Mouse (Mus musculus): ENCODE data around the gene Sval1. TPM values are rescaled to one million over a fixed set of nuclear protein-coding genes. Genes with fewer than 3 reads are reported as not detected.

Sval1 gene
- total RNA-seq (2012; rRNA removed) = not detected in 2 replicates

DNA sequence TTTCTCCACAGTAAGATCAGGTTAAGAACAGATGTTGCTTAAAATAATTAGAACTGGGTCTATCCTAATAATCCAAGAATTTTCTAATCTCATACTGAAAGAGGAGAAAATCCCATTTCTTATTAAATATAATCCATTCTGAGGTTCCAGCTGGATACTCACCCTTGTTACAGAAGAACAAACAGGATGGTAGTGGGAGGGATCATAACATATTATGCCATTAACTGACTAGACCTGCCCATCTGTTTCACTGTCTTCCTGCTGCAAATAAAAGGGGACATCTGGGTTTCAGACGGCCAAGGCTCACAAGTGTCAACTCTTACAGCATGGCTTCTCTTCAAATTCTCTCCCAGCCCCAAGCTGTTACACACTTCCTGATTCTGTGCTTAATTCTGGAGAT lies at the start of gene Sval1:
Gene Sval1, plus strand, starts transcription at position 301 of the 400 bp plus-strand sequence.
- H3K9ac ChIP-seq (ENCODE audit: insufficient read depth, low read depth, low read length, poor library complexity, severe bottlenecking) = no peak within 1 kb of the TSS
- TF ChIP-seq MAFK (IDR thresholded peaks at IDR 0.05; ENCODE audit: insufficient read depth, low read depth, low read length) (no peak), CHD2 (IDR thresholded peaks at IDR 0.05; ENCODE audit: low read depth, low read length) (no peak), HCFC1 (IDR thresholded peaks at IDR 0.05; ENCODE audit: borderline replicate concordance, insufficient read depth, low read length) (no peak)
- no peaks in the 10 kb centered on the region for H3K36me3 ChIP-seq (ENCODE audit: control insufficient read depth, insufficient read depth, low read length, poor library complexity, severe bottlenecking)
- H3K4me1 ChIP-seq (ENCODE audit: control insufficient read depth in 2 of 2, insufficient read depth in 2 of 2, low read length in 2 of 2, poor library complexity in 1 of 2) = no peaks in the 10 kb centered on the region
- DNase-seq (ENCODE audit: low read depth, low spot score) = no peak
- no peaks in the 10 kb centered on the region for H3K9me3 ChIP-seq (ENCODE audit: control insufficient read depth, insufficient read depth, low read depth, low read length)
- H3K27ac ChIP-seq (ENCODE audit: insufficient read depth, low read depth, low read length, poor library complexity, severe bottlenecking) = no peak within 1 kb of the TSS
- H3K4me3 ChIP-seq (ENCODE audit: insufficient read depth in 1 of 2, low read depth in 1 of 2, low read length in 2 of 2, poor library complexity in 1 of 2, severe bottlenecking in 1 of 2) = no peak within 1 kb of the TSS
- in situ Hi-C loops (cut with MboI; ENCODE audit: low sequenced_read_pairs in 2 of 2, unreplicated experiment in 2 of 2) = no loop called here

DNA sequence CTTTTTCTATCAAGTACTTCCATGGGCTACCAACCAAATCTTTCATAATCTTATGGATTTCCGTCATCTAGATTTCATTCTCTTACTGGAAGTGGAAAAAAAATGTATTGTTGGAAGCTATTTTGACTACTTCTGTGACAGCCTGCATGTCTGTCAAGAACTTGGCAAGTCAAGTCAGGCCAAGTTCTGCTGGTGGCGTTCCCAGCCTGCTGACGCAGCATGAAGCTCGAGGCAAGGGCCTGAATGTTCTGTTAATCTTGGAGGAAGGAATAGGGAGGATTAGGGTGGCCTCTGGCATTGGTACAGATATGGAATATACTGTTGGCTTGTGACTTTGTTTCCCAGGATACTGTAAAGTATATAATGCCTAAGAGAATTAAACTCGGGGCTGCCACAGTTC lies 39.8 kb upstream of the Sval1 start:
- Histone ChIP-seq H3K36me3 (ENCODE audit: control insufficient read depth, insufficient read depth, low read length, poor library complexity, severe bottlenecking) (no peaks in the 10 kb centered on the region), H3K9ac (ENCODE audit: insufficient read depth, low read depth, low read length, poor library complexity, severe bottlenecking) (no peak overlapping the region), H3K4me3 (ENCODE audit: insufficient read depth in 1 of 2, low read depth in 1 of 2, low read length in 2 of 2, poor library complexity in 1 of 2, severe bottlenecking in 1 of 2) (no peak overlapping the region), H3K27ac (ENCODE audit: insufficient read depth, low read depth, low read length, poor library complexity, severe bottlenecking) (no peak overlapping the region), H3K4me1 (ENCODE audit: control insufficient read depth in 2 of 2, insufficient read depth in 2 of 2, low read length in 2 of 2, poor library complexity in 1 of 2) (no peaks in the 10 kb centered on the region), H3K9me3 (ENCODE audit: control insufficient read depth, insufficient read depth, low read depth, low read length) (no peaks in the 10 kb centered on the region)
- TF ChIP-seq HCFC1 (IDR thresholded peaks at IDR 0.05; ENCODE audit: borderline replicate concordance, insufficient read depth, low read length) (no peak), MAFK (IDR thresholded peaks at IDR 0.05; ENCODE audit: insufficient read depth, low read depth, low read length) (no peak), CHD2 (IDR thresholded peaks at IDR 0.05; ENCODE audit: low read depth, low read length) (no peak), ZNF384 (IDR thresholded peaks at IDR 0.05; ENCODE audit: low read depth, low read length) (no peak), ZC3H11A (IDR thresholded peaks at IDR 0.05; ENCODE audit: borderline replicate concordance, low read depth, low read length) (no peak)
- in situ Hi-C loops (cut with MboI; ENCODE audit: low sequenced_read_pairs in 2 of 2, unreplicated experiment in 2 of 2) = no loop called here
- DNase-seq (ENCODE audit: low read depth, low spot score) = no peak

- no peak overlapping the region for H3K4me3 ChIP-seq (ENCODE audit: insufficient read depth in 1 of 2, low read depth in 1 of 2, low read length in 2 of 2, poor library complexity in 1 of 2, severe bottlenecking in 1 of 2)
- no peak for DNase-seq (ENCODE audit: low read depth, low spot score)
- in situ Hi-C loops (cut with MboI; ENCODE audit: low sequenced_read_pairs in 2 of 2, unreplicated experiment in 2 of 2) = no loop called here
- no peaks in the 10 kb centered on the region for H3K4me1 ChIP-seq (ENCODE audit: control insufficient read depth in 2 of 2, insufficient read depth in 2 of 2, low read length in 2 of 2, poor library complexity in 1 of 2)
- no peak for TF ChIP-seq ZNF384 (IDR thresholded peaks at IDR 0.05; ENCODE audit: low read depth, low read length)
- TF ChIP-seq ZC3H11A (IDR thresholded peaks at IDR 0.05; ENCODE audit: borderline replicate concordance, low read depth, low read length) = no peak
- no peak for TF ChIP-seq CHD2 (IDR thresholded peaks at IDR 0.05; ENCODE audit: low read depth, low read length)
- TF ChIP-seq MAFK (IDR thresholded peaks at IDR 0.05; ENCODE audit: insufficient read depth, low read depth, low read length) = no peak
- no peak for TF ChIP-seq HCFC1 (IDR thresholded peaks at IDR 0.05; ENCODE audit: borderline replicate concordance, insufficient read depth, low read length)
- no peak overlapping the region for H3K27ac ChIP-seq (ENCODE audit: insufficient read depth, low read depth, low read length, poor library complexity, severe bottlenecking)
- H3K9ac ChIP-seq (ENCODE audit: insufficient read depth, low read depth, low read length, poor library complexity, severe bottlenecking) = no peak overlapping the region
- H3K9me3 ChIP-seq (ENCODE audit: control insufficient read depth, insufficient read depth, low read depth, low read length) = no peaks in the 10 kb centered on the region
- H3K36me3 ChIP-seq (ENCODE audit: control insufficient read depth, insufficient read depth, low read length, poor library complexity, severe bottlenecking) = no peaks in the 10 kb centered on the region
Observed at GRCm38 (mm10) chr6:41914883-41915282, 36.5 kb upstream of the Sval1 start.

GRCm38 (mm10) chr6:41967840-41968239 lies 16.4 kb downstream of the Sval1 start, which contains the start of gene Sval3:
TSS of gene Sval3 (plus strand) at chr6:41968140.
- in situ Hi-C loops (cut with MboI; ENCODE audit: low sequenced_read_pairs in 2 of 2, unreplicated experiment in 2 of 2) = no loop called here
- Histone ChIP-seq H3K27ac (ENCODE audit: insufficient read depth, low read depth, low read length, poor library complexity, severe bottlenecking) (no peak within 1 kb of the TSS), H3K4me3 (ENCODE audit: insufficient read depth in 1 of 2, low read depth in 1 of 2, low read length in 2 of 2, poor library complexity in 1 of 2, severe bottlenecking in 1 of 2) (no peak within 1 kb of the TSS), H3K9me3 (ENCODE audit: control insufficient read depth, insufficient read depth, low read depth, low read length) (no peaks in the 10 kb centered on the region), H3K9ac (ENCODE audit: insufficient read depth, low read depth, low read length, poor library complexity, severe bottlenecking) (no peak within 1 kb of the TSS), H3K36me3 (ENCODE audit: control insufficient read depth, insufficient read depth, low read length, poor library complexity, severe bottlenecking) (no peaks in the 10 kb centered on the region), H3K4me1 (ENCODE audit: control insufficient read depth in 2 of 2, insufficient read depth in 2 of 2, low read length in 2 of 2, poor library complexity in 1 of 2) (no peaks in the 10 kb centered on the region)
- no peak for TF ChIP-seq ZNF384 (IDR thresholded peaks at IDR 0.05; ENCODE audit: low read depth, low read length)
- no peak for TF ChIP-seq HCFC1 (IDR thresholded peaks at IDR 0.05; ENCODE audit: borderline replicate concordance, insufficient read depth, low read length)
- no peak for TF ChIP-seq CHD2 (IDR thresholded peaks at IDR 0.05; ENCODE audit: low read depth, low read length)
- DNase-seq (ENCODE audit: low read depth, low spot score) = no peak

Other genes starting within 250 kb of the Sval1 start
- gene Kel, start 247.3 kb upstream of the Sval1 start, total RNA-seq (2012; rRNA removed) = 0.21 and 0.94 TPM in 2 replicates
- gene Olfr459, start 176.5 kb upstream of the Sval1 start, total RNA-seq (2012; rRNA removed) = 0.71 and 0.85 TPM in 2 replicates
- gene Pip, start 104.1 kb upstream of the Sval1 start, total RNA-seq (2012; rRNA removed) = 0.21 TPM in 1 of 2 replicates, not detected in the other
- gene Sval2, start 98.6 kb upstream of the Sval1 start, total RNA-seq (2012; rRNA removed) = not detected in 2 replicates
- not detected in 2 replicates for gene Sval3, start 16.5 kb downstream of the Sval1 start, total RNA-seq (2012; rRNA removed)
- not detected in 2 replicates for gene Sva, start 86.8 kb downstream of the Sval1 start, total RNA-seq (2012; rRNA removed)
- gene Tas2r139, start 189.3 kb downstream of the Sval1 start, total RNA-seq (2012; rRNA removed) = not detected in 2 replicates

Measured in ES-E14 (cell line).